Mouse (Mus musculus): ENCODE data around the gene Chd6. TPM values are rescaled to one million over a fixed set of nuclear protein-coding genes. Genes with fewer than 3 reads are reported as not detected.

Gene Chd6
- polyA plus RNA-seq, 1 experiment from 2014 or later, result 29.8 TPM

DNA sequence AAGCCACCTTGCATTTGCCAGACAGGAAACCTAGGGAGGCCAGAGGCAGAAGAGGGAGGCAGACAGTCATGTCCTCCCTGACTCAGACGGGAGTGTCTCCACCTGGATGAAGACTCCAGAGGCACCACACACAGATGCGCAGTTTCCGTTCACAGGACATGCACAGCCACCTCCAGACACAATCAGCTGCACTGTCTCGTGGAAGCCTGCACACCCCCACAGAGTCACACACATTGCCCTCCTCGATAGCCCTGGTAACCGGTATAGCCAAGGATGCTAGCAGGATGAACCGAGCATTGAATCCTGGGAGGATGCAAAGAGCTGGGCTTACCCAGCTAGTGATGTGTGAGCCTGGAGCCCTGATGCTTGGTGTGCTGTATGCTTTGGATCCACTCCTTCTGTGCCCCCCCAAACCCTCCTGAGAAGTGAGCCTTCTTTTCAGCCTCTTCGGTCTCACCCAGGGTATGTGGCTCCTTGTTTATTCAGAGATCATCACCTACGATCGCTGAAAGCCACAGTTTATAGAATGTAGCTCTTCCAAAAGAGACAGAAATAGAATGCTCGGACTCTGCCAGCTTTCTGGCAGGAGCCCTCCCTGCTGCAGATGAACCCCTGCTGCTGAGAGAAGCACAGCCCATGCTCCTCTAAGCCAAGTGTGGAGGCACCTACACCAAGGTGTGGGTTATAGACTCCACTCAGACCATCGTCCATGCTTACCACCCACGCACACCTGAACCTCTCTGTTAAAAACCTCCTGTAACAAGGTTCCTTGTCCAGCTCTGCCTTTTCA, 192.9 kb downstream of the Chd6 start:
- no peak for ATAC-seq
- Histone ChIP-seq H3K4me3 (ENCODE audit: low read length) (no peak overlapping the region), H3K27me3 (replicated peaks; ENCODE audit: control insufficient read depth, insufficient read depth, low read length) (peaks cover 12% of the 10 kb centered on the region), H3K27ac (ENCODE audit: low read depth, low read length) (no peak overlapping the region), H3K9ac (ENCODE audit: low read depth, low read length) (no peak overlapping the region), H3K4me2 (ENCODE audit: low read length) (no peak overlapping the region), H3K36me3 (ENCODE audit: control insufficient read depth, insufficient read depth, low read length) (no peaks in the 10 kb centered on the region), H3K9me3 (ENCODE audit: control insufficient read depth, low read length) (no peaks in the 10 kb centered on the region), H3K4me1 (ENCODE audit: control insufficient read depth, insufficient read depth, low read depth, low read length) (peaks cover 12% of the 10 kb centered on the region)
- 74% methylated on average over 13 of the region's 13 CpGs for WGBS

DNA sequence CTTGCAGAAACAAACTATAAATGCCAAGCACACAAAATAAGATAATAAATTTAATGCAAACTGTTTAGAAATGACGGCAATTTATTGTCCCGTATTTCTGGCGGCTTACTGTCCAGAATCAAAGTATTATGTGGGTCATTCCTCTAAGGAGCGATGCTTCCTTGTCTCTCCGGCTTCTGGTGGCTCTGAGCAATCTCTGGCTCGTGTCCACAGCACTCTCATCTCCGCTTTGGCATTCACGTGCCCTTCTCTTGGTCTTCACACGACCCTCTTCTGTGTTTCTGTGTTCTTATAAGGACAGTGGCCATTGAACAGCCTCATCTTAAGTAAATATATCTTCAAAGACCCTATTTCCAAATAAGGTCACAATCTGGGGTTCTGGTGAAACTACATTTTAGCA, 194.2 kb downstream of the Chd6 start:
- peaks cover 22% of the 10 kb centered on the region for H3K27me3 ChIP-seq (replicated peaks; ENCODE audit: control insufficient read depth, insufficient read depth, low read length)
- no peak for ATAC-seq
- no peak overlapping the region for H3K4me2 ChIP-seq (ENCODE audit: low read length)

DNA sequence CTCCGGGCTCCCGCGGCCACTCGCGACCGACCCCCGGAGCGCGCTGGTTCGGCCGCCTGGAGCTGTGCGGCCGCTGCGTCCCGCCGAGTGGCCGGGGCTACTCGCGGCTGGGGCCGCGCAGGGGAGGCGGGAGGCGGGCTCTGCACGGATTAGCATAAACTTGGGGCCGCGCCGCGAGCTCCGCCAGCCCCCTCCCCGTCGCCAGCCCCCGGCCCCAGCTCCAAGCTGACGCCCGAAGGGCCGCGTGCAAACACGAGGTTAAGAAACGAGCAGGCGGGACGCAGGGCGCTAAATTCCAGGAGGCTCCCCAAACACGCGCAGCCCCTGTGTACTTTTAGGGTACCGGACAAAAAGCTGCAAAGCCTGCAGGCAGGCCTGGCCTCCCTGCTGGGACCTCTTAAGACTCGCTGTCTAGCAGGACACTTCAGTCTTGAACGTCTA, 196.6 kb downstream of the Chd6 start, which contains the start of gene Emilin3:
TSS of gene Emilin3 (minus strand) at position 98 of the 441 bp plus-strand sequence.
- Histone ChIP-seq H3K4me2 (ENCODE audit: low read length) (peak within 1 kb of the TSS; percentile 84), H3K27me3 (replicated peaks; ENCODE audit: control insufficient read depth, insufficient read depth, low read length) (peaks cover 28% of the 10 kb centered on the region), H3K4me1 (ENCODE audit: control insufficient read depth, insufficient read depth, low read depth, low read length) (peaks cover 12% of the 10 kb centered on the region), H3K36me3 (ENCODE audit: control insufficient read depth, insufficient read depth, low read length) (no peaks in the 10 kb centered on the region), H3K27ac (ENCODE audit: low read depth, low read length) (no peak within 1 kb of the TSS), H3K4me3 (ENCODE audit: low read length) (peak within 1 kb of the TSS; percentile 48), H3K9ac (ENCODE audit: low read depth, low read length) (peak within 1 kb of the TSS; percentile 61), H3K9me3 (ENCODE audit: control insufficient read depth, low read length) (no peaks in the 10 kb centered on the region)
- peak; percentile 66; the same call in 1 of the 2 replicates for ATAC-seq
- WGBS, result 1% methylated on average over 37 of the region's 46 CpGs

More for the DNA sequence above, 194.2 kb downstream of the Chd6 start:
- Histone ChIP-seq H3K36me3 (ENCODE audit: control insufficient read depth, insufficient read depth, low read length) (no peaks in the 10 kb centered on the region), H3K4me3 (ENCODE audit: low read length) (no peak overlapping the region), H3K27ac (ENCODE audit: low read depth, low read length) (no peak overlapping the region), H3K9ac (ENCODE audit: low read depth, low read length) (no peak overlapping the region), H3K9me3 (ENCODE audit: control insufficient read depth, low read length) (no peaks in the 10 kb centered on the region), H3K4me1 (ENCODE audit: control insufficient read depth, insufficient read depth, low read depth, low read length) (peaks cover 12% of the 10 kb centered on the region)
- 79% methylated on average over 9 of the region's 9 CpGs for WGBS

DNA sequence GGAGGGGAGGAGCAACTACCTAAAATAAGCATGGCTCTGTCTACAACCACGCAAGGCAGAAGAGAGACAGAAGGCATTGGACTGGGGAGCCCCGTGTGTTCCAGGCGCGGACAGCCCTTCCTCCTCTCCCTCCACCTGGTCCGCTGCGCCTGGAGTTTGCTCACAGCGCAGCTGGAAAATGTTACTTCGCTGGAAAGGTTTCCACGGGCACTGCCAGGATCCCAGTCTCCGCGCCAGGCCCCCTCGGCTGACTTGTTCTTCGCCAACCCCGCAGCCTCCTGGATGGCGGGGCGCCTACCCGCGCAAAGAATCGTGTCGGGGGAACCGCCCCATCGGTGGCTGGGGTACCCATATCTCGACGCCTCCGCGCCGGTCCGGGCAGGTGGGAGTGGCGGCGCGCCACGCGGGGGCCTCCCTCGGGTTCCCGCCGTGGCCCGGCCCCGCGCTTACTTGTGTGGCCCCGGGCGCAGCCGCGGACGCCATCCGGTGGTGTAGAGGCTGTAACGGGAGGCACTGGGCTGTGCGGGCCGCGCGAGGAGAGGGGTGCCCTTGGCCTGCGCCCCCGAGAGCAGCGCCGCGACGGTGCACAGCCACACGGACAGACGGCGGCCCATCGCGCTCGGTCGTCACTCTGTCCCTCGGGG, 197.2 kb downstream of the Chd6 start:
- Histone ChIP-seq H3K4me2 (ENCODE audit: low read length) (peak overlapping the region; percentile 84), H3K9me3 (ENCODE audit: control insufficient read depth, low read length) (no peaks in the 10 kb centered on the region), H3K27ac (ENCODE audit: low read depth, low read length) (no peak overlapping the region), H3K36me3 (ENCODE audit: control insufficient read depth, insufficient read depth, low read length) (no peaks in the 10 kb centered on the region), H3K4me3 (ENCODE audit: low read length) (peak overlapping the region; percentile 48), H3K9ac (ENCODE audit: low read depth, low read length) (peak overlapping the region; percentile 61), H3K4me1 (ENCODE audit: control insufficient read depth, insufficient read depth, low read depth, low read length) (peaks cover 12% of the 10 kb centered on the region), H3K27me3 (replicated peaks; ENCODE audit: control insufficient read depth, insufficient read depth, low read length) (peaks cover 28% of the 10 kb centered on the region)
- WGBS, result under 1% methylated on average over 44 of the region's 64 CpGs
- peak; percentile 21; the same call in 1 of the 2 replicates for ATAC-seq

DNA sequence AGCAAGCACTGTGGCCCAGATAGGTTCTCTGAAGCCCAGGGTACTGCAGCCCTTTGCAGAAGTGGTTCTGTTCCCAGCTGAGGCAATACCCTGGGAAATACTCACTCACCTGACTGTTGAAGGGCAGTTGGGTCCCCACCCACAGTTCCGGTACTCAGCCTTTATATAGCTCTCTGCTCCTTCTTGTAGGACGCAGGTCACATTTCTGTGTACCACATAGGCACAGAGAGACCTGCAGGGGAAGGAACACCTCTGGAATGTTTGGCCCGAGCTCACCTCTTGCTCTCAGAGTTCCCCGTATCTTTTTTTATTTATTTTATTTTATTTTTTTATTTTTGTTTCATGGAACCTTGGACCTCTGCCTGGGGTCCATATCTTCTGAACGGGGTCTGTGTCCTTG, 198.2 kb downstream of the Chd6 start:
- H3K4me1 ChIP-seq (ENCODE audit: control insufficient read depth, insufficient read depth, low read depth, low read length), result peaks cover 12% of the 10 kb centered on the region
- WGBS, result 92% methylated on average over 5 of the region's 5 CpGs
- no peak overlapping the region for H3K4me2 ChIP-seq (ENCODE audit: low read length)
- H3K4me3 ChIP-seq (ENCODE audit: low read length), result no peak overlapping the region
- no peaks in the 10 kb centered on the region for H3K36me3 ChIP-seq (ENCODE audit: control insufficient read depth, insufficient read depth, low read length)
- no peaks in the 10 kb centered on the region for H3K9me3 ChIP-seq (ENCODE audit: control insufficient read depth, low read length)
- no peak overlapping the region for H3K27ac ChIP-seq (ENCODE audit: low read depth, low read length)
- ATAC-seq, result no peak
- no peak overlapping the region for H3K9ac ChIP-seq (ENCODE audit: low read depth, low read length)
- peaks cover 28% of the 10 kb centered on the region for H3K27me3 ChIP-seq (replicated peaks; ENCODE audit: control insufficient read depth, insufficient read depth, low read length)

DNA sequence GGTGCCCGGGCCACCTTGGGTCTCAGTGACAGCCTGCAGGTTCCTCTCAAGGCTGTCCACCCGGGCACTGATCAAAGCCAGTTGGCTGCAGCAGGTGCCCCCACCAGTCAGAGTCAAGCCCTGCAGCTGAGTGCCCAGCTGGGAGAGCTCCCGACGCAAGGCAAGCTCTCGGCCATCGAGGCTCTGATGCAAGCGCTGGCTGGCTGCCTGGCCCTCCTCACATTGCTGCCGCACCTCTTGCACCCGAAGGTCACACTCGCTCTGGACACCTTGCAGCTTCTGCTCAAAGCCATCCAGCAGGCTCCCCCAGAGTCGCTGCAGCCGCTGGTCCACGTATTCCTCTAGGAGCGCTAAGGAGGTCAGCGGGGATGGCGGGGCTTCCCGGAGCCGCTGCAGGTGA, 200.3 kb downstream of the Chd6 start:
- Histone ChIP-seq H3K27ac (ENCODE audit: low read depth, low read length) (no peak overlapping the region), H3K4me1 (ENCODE audit: control insufficient read depth, insufficient read depth, low read depth, low read length) (peaks cover 12% of the 10 kb centered on the region), H3K4me2 (ENCODE audit: low read length) (no peak overlapping the region), H3K4me3 (ENCODE audit: low read length) (no peak overlapping the region), H3K36me3 (ENCODE audit: control insufficient read depth, insufficient read depth, low read length) (no peaks in the 10 kb centered on the region), H3K9ac (ENCODE audit: low read depth, low read length) (no peak overlapping the region), H3K9me3 (ENCODE audit: control insufficient read depth, low read length) (no peaks in the 10 kb centered on the region), H3K27me3 (replicated peaks; ENCODE audit: control insufficient read depth, insufficient read depth, low read length) (peaks cover 28% of the 10 kb centered on the region)
- ATAC-seq, result no peak
- WGBS, result 62% methylated on average over 18 of the region's 18 CpGs

DNA sequence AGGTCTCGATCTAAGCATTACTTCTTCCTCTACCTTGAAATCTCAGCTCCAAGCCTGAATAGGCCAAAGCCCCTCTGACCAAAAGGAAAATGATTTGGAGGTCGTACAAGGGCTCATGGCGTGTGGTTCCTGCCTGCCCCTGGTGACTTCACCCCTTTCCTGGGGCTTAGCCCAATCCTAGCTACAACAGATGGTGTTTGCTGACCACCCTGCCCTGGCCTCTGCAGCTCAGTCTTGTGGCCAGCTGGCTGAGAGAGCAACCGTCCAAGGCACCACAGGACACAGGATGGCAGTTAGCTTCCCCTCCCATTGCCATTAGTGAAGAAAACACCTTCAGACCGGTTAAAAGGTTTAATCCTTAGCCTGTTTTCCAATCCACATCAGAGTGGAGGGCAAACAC, 202.8 kb downstream of the Chd6 start:
- Histone ChIP-seq H3K4me3 (ENCODE audit: low read length) (no peak overlapping the region), H3K4me2 (ENCODE audit: low read length) (no peak overlapping the region), H3K36me3 (ENCODE audit: control insufficient read depth, insufficient read depth, low read length) (no peaks in the 10 kb centered on the region), H3K27me3 (replicated peaks; ENCODE audit: control insufficient read depth, insufficient read depth, low read length) (peaks cover 17% of the 10 kb centered on the region), H3K4me1 (ENCODE audit: control insufficient read depth, insufficient read depth, low read depth, low read length) (no peaks in the 10 kb centered on the region), H3K9me3 (ENCODE audit: control insufficient read depth, low read length) (no peaks in the 10 kb centered on the region), H3K9ac (ENCODE audit: low read depth, low read length) (no peak overlapping the region), H3K27ac (ENCODE audit: low read depth, low read length) (no peak overlapping the region)
- 69% methylated on average over 5 of the region's 5 CpGs for WGBS
- no peak for ATAC-seq

DNA sequence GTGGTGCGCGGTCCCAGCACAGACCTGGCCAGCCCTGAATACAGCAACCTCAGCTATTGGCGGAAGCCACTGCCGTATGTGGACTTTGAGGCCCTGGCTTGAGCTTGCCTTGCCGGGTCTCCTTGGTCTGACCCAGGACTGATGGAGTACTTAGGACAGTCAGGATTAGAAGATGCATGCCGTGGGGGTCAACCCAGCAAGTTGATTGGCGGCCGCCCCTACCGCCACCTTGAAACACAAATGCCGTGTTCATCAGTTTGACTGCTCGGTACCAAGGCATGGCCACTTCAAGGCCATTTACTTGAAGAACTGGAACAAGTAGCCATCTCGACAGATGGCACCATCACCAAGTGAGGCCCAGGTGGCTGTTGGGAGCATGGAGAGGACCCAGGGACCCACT, 203.6 kb downstream of the Chd6 start:
- no peak for ATAC-seq
- peaks cover 12% of the 10 kb centered on the region for H3K27me3 ChIP-seq (replicated peaks; ENCODE audit: control insufficient read depth, insufficient read depth, low read length)
- H3K9ac ChIP-seq (ENCODE audit: low read depth, low read length), result no peak overlapping the region
- WGBS, result 94% methylated on average over 12 of the region's 12 CpGs
- H3K4me2 ChIP-seq (ENCODE audit: low read length), result no peak overlapping the region
- H3K27ac ChIP-seq (ENCODE audit: low read depth, low read length), result no peak overlapping the region
- H3K36me3 ChIP-seq (ENCODE audit: control insufficient read depth, insufficient read depth, low read length), result no peaks in the 10 kb centered on the region
- H3K4me3 ChIP-seq (ENCODE audit: low read length), result no peak overlapping the region
- H3K9me3 ChIP-seq (ENCODE audit: control insufficient read depth, low read length), result no peaks in the 10 kb centered on the region
- H3K4me1 ChIP-seq (ENCODE audit: control insufficient read depth, insufficient read depth, low read depth, low read length), result no peaks in the 10 kb centered on the region

DNA sequence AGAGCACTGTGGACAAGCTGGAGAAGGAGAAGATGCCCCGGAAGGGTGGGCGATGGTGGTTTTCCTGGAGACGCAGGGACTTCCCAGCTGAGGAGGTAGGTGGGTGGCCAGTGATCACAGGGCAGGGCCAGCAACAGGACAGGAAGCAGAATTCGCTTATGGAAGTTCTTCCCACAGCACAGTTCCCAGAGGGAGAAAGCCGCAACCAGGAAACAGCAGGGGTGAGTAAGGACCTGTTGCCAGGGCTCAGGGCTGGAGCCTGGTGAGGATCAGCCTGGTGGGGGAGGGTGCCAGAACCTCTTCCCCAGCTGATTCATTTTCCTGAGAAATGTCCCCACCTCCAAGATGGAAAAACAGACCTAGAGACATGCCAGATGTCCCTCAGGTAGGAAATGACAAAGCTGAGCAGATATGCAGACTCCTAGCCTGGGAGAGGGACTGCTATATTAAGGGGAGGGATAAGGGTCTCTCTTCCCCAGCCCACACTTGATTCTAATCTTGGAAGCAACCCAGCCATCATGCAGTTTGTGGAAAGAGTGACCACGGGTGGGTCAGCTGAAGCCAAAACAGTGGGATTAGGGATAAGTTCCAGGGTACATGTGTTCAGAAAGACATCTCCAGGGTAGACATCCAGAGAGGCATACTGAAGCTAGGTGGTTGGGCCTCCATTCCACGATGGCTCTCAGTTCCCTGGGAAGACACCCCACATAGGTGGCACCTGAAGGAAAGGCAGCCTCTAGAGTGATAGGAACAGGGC, 207.0 kb downstream of the Chd6 start:
- H3K27ac ChIP-seq (ENCODE audit: low read depth, low read length), result no peak overlapping the region
- whole genome bisulfite sequencing, result 82% methylated on average over 7 of the region's 7 CpGs
- no peak overlapping the region for H3K9ac ChIP-seq (ENCODE audit: low read depth, low read length)
- no peak overlapping the region for H3K4me2 ChIP-seq (ENCODE audit: low read length)
- H3K4me1 ChIP-seq (ENCODE audit: control insufficient read depth, insufficient read depth, low read depth, low read length), result no peaks in the 10 kb centered on the region
- ATAC-seq, result no peak
- no peaks in the 10 kb centered on the region for H3K27me3 ChIP-seq (replicated peaks; ENCODE audit: control insufficient read depth, insufficient read depth, low read length)
- H3K9me3 ChIP-seq (ENCODE audit: control insufficient read depth, low read length), result no peaks in the 10 kb centered on the region
- no peak overlapping the region for H3K4me3 ChIP-seq (ENCODE audit: low read length)
- H3K36me3 ChIP-seq (ENCODE audit: control insufficient read depth, insufficient read depth, low read length), result no peaks in the 10 kb centered on the region
